Mouse (Mus musculus): ENCODE results near the gene Fhad1.

DNA sequence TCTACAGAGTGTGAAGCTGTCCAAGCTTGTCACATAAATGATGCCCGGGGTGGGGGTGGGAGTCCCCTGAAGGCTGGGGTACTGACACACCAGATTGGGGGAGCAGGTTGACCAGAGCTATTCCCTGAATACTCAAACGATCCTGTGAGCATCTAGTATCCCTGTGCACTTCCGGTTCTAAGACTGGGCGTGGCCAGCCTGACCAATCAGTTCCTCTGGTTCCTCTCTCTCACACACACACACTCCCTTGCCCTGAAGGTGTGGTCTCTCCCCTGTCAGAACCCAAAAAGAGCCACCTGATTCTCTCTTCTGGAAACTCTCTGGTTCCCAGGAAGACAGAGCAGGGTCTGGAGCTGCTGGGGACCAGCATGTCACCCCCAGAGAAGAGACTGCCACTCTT, 38.4 kb upstream of the Fhad1 start:
- TF ChIP-seq USF1 (IDR thresholded peaks at IDR 0.05; ENCODE audit: low read depth) (no peak), CTCF (IDR thresholded peaks at IDR 0.05; ENCODE audit: control insufficient read depth, insufficient read depth, insufficient read length) (no peak), MYOD1 (IDR thresholded peaks at IDR 0.05; ENCODE audit: control insufficient read depth, insufficient read length, low read depth) (no peak), CEBPB (IDR thresholded peaks at IDR 0.05; ENCODE audit: low read depth) (no peak), FOSL1 (IDR thresholded peaks at IDR 0.05; ENCODE audit: insufficient read depth, low read length, poor library complexity, severe bottlenecking) (no peak), MYOG (IDR thresholded peaks at IDR 0.05; ENCODE audit: control insufficient read depth, extremely low read depth, insufficient read length) (no peak), MAX (IDR thresholded peaks at IDR 0.05) (no peak)

Measured in C2C12 (cell line).